Mouse (Mus musculus) Patski (cell line): Measurements from ENCODE around the gene Scfd2. TPM values are rescaled to one million over a fixed set of nuclear protein-coding genes. Genes with fewer than 3 reads are reported as not detected.
A peak's percentile ranks its signal among the peaks of the same experiment; 100 is the strongest.

Source experiments
- ATAC-seq: fragments of 100-300 bp; one replicate; pipeline ENCODE4 v1.8.0; 2021
- CTCF ChIA-PET: fragments of 350-600 bp; sonication (Branson Sonifier 250); formaldehyde crosslinking; loops from one replicate; lab custom pipeline; 2022; ENCODE audit warnings: inconsistent platforms; lab: Charles Lee
- POLR2A ChIA-PET: fragments of 350-600 bp; sonication (Branson Sonifier 250); formaldehyde crosslinking; loops from one replicate; lab custom pipeline; 2022; ENCODE audit warnings: antibody characterized with exemption, inconsistent platforms; lab: Charles Lee
- DNase-seq: peaks from one replicate; pipeline ENCODE4 v3.0.0-alpha.2; 2011; ENCODE audit warnings: low read depth, low spot score
- H3K27me3 ChIP-seq: fragments of 371-371 bp; one replicate; pipeline ENCODE4 v1.5.1; 2021
- CTCF ChIP-seq: fragments of 100-300 bp; IDR thresholded peaks from one replicate; pipeline ENCODE4 v1.5.1; 2021
- in situ Hi-C: fragments of 300-500 bp; cut with MboI; formaldehyde crosslinking; loops from 3 replicates; pipeline ENCODE4 v1.11.1; 2018; ENCODE audit warnings: low pct_unique_long_range_greater_than_20kb, mixed read lengths
- polyA plus RNA-seq: library from polyadenylated mRNA; unstranded; gene quantifications from one replicate; pipeline ENCODE4 v1.2.3, GENCODE M21; 2021

The Scfd2 gene
- polyA plus RNA-seq, 1 experiment from 2014 or later: 8.6 TPM

GRCm38 (mm10) chr5:74256705-74257104, 274.9 kb downstream of the Scfd2 start:
- no peak for TF ChIP-seq CTCF
- H3K27me3 ChIP-seq: no peaks in the 10 kb centered on the region
- POLR2A ChIA-PET: interaction anchor here (0.6 kb wide), 1 partner anchor 268 kb away, joined by 3 read pairs; no protein-coding TSS in a partner anchor
- DNase-seq: no peak
- in situ Hi-C loops: loop anchor here (25.0 kb wide), 1 partner anchor 169 kb away; no protein-coding TSS in a partner anchor
- no peak for ATAC-seq
- CTCF ChIA-PET: interaction anchor here (1.7 to 2.0 kb wide), 3 partner anchors 10 to 15 kb away, joined by 4 to 7 read pairs (median 5); no protein-coding TSS in a partner anchor

GRCm38 (mm10) chr5:74254996-74255395, 276.6 kb downstream of the Scfd2 start:
- ChIA-PET POLR2A (no interaction called here), CTCF (interaction anchor here (1.1 to 2.4 kb wide), 6 partner anchors 13 to 29 kb away, joined by 3 to 7 read pairs (median 4); no protein-coding TSS in a partner anchor)
- H3K27me3 ChIP-seq: no peaks in the 10 kb centered on the region
- no peak for ATAC-seq
- TF ChIP-seq CTCF: no peak
- in situ Hi-C loops: loop anchor here (25.0 kb wide), 1 partner anchor 168 kb away; no protein-coding TSS in a partner anchor
- DNase-seq: no peak

GRCm38 (mm10) chr5:74253724-74254328, 277.7 kb downstream of the Scfd2 start:
- ATAC-seq: no peak
- no peak for TF ChIP-seq CTCF
- CTCF ChIA-PET: interaction anchor here (0.7 to 2.4 kb wide), 3 partner anchors 8 to 17 kb away, joined by 4 to 6 read pairs (median 5); no protein-coding TSS in a partner anchor
- no peaks in the 10 kb centered on the region for H3K27me3 ChIP-seq
- DNase-seq: no peak
- POLR2A ChIA-PET: no interaction called here
- in situ Hi-C loops: loop anchor here (25.0 kb wide), 1 partner anchor 167 kb away; no protein-coding TSS in a partner anchor

GRCm38 (mm10) chr5:74252672-74253286, 278.8 kb downstream of the Scfd2 start:
- no peaks in the 10 kb centered on the region for H3K27me3 ChIP-seq
- ATAC-seq (no peak), DNase-seq (no peak)
- CTCF ChIA-PET: interaction anchor here (0.8 to 1.8 kb wide), 2 partner anchors 9 to 13 kb away, joined by 3 to 6 read pairs; no protein-coding TSS in a partner anchor
- no peak for TF ChIP-seq CTCF
- in situ Hi-C loops: loop anchor here (25.0 kb wide), 1 partner anchor 165 kb away; no protein-coding TSS in a partner anchor
- POLR2A ChIA-PET: interaction anchor here (0.6 to 1.1 kb wide), 3 partner anchors 14 to 127 kb away, joined by 4 to 5 read pairs (median 4); no protein-coding TSS in a partner anchor

- in situ Hi-C loops: loop anchor here (25.0 kb wide), 1 partner anchor 164 kb away; no protein-coding TSS in a partner anchor
- H3K27me3 ChIP-seq: no peaks in the 10 kb centered on the region
- DNase-seq (no peak), ATAC-seq (no peak)
- no peak for TF ChIP-seq CTCF
- CTCF ChIA-PET: no interaction called here
- POLR2A ChIA-PET: interaction anchor here (0.6 kb wide), 1 partner anchor 9 kb away, joined by 3 read pairs; no protein-coding TSS in a partner anchor
Measured at GRCm38 (mm10) chr5:74250947-74251346, 280.6 kb downstream of the Scfd2 start.

- no peak for TF ChIP-seq CTCF
- H3K27me3 ChIP-seq: no peaks in the 10 kb centered on the region
- ChIA-PET CTCF (no interaction called here), POLR2A (interaction anchor here (0.6 kb wide), 1 partner anchor 9 kb away, joined by 3 read pairs; no protein-coding TSS in a partner anchor)
- DNase-seq: no peak
- ATAC-seq: no peak
- in situ Hi-C loops: loop anchor here (25.0 kb wide), 1 partner anchor 163 kb away; no protein-coding TSS in a partner anchor
Measured at GRCm38 (mm10) chr5:74250308-74250707, 281.3 kb downstream of the Scfd2 start.

- no peaks in the 10 kb centered on the region for H3K27me3 ChIP-seq
- in situ Hi-C loops: loop anchor here (25.0 kb wide), 1 partner anchor 162 kb away; no protein-coding TSS in a partner anchor
- DNase-seq (no peak), ATAC-seq (no peak)
- CTCF ChIA-PET: no interaction called here
- TF ChIP-seq CTCF: no peak
- POLR2A ChIA-PET: no interaction called here
Measured at GRCm38 (mm10) chr5:74249794-74250193, 281.8 kb downstream of the Scfd2 start.

GRCm38 (mm10) chr5:74246971-74247370, 284.6 kb downstream of the Scfd2 start:
- no peaks in the 10 kb centered on the region for H3K27me3 ChIP-seq
- peak; percentile 40 for ATAC-seq
- ChIA-PET POLR2A (interaction anchor here (1.6 kb wide), 1 partner anchor 11 kb away, joined by 4 read pairs; no protein-coding TSS in a partner anchor), CTCF (interaction anchor here (0.7 to 1.6 kb wide), 3 partner anchors 10 to 21 kb away, joined by 3 to 4 read pairs (median 3); no protein-coding TSS in a partner anchor)
- peak; percentile 56 for DNase-seq
- in situ Hi-C loops: no loop called here
- TF ChIP-seq CTCF: no peak

GRCm38 (mm10) chr5:74246453-74246852, 285.1 kb downstream of the Scfd2 start:
- in situ Hi-C loops: no loop called here
- ATAC-seq: peak; percentile 63
- TF ChIP-seq CTCF: no peak
- CTCF ChIA-PET: interaction anchor here (1.2 to 1.6 kb wide), 2 partner anchors 10 to 18 kb away, joined by 3 to 4 read pairs; no protein-coding TSS in a partner anchor
- no peaks in the 10 kb centered on the region for H3K27me3 ChIP-seq
- POLR2A ChIA-PET: interaction anchor here (1.6 kb wide), 1 partner anchor 11 kb away, joined by 4 read pairs; no protein-coding TSS in a partner anchor
- DNase-seq: peak; percentile 57

GRCm38 (mm10) chr5:74245641-74246145, 285.9 kb downstream of the Scfd2 start:
- ATAC-seq: no peak
- CTCF ChIA-PET: interaction anchor here (1.2 to 1.6 kb wide), 2 partner anchors 11 to 19 kb away, joined by 3 to 4 read pairs; no protein-coding TSS in a partner anchor
- in situ Hi-C loops: no loop called here
- H3K27me3 ChIP-seq: no peaks in the 10 kb centered on the region
- POLR2A ChIA-PET: no interaction called here
- no peak for DNase-seq
- TF ChIP-seq CTCF: no peak
